Comparison of ENCODE assay signal across 17 mouse cellular contexts in the genomic region with DNA sequence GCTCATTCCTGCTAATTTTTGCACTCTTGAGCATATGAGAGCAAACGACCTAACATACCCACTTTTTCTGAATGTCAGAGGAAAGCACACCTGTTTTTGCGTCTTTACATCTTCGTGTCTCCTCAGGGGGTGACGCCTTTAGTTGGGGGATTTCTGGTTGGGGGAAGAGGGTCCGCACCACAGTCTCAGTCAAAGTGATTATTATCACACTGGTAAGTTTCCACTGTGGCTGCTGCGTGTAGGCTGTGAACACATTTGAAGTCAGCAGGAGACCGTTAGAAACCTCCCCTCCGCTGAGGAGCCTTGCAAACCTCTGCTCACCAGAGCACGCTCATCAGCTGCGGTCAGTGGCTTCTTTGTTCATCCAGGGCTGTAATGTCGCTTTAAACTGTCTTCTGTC. TPM values are rescaled to one million over a fixed set of nuclear protein-coding genes. Genes with fewer than 3 reads are reported as not detected.
DNase-seq lines count a peak whose midpoint lies in the region; ATAC-seq and TF ChIP-seq lines count a peak whose summit lies in the region.
"Had no signal": no experiment of that assay in that cellular context is flagged by ENCODE, and none has a peak within 500 bp of the region (broad histone marks: within the 10 kb centered on the region; RNA-seq: fewer than 3 reads in every experiment).

No protein-coding gene starts in this region.

- 31% methylated on average over 11 of the region's 11 CpGs for WGBS in forebrain, embryonic 10.5 days
- WGBS in forebrain, embryonic 15.5 days: 21% methylated on average over 11 of the region's 11 CpGs
- WGBS in midbrain, embryonic 12.5 days: 30% methylated on average over 11 of the region's 11 CpGs
- WGBS in midbrain, embryonic 14.5 days: 34% methylated on average over 11 of the region's 11 CpGs
- WGBS in midbrain, postnatal 0 days: 26% methylated on average over 11 of the region's 11 CpGs

- 0 out of 2 replicates have a peak overlapping the region, but pooled peaks have one; percentile 30 for H3K27ac ChIP-seq in forebrain, embryonic 10.5 days
- H3K27ac ChIP-seq in forebrain, embryonic 15.5 days (replicated peaks): no peak overlapping the region
- H3K27ac ChIP-seq in midbrain, embryonic 12.5 days (replicated peaks): no peak overlapping the region
- no peak overlapping the region for H3K27ac ChIP-seq in midbrain, embryonic 14.5 days (replicated peaks; ENCODE audit: low read depth, low read length)
- no peak overlapping the region for H3K27ac ChIP-seq in midbrain, postnatal 0 days (ENCODE audit: low read depth, low read length)
- H3K27ac ChIP-seq: intestine, embryonic 15.5 days had no signal

- H3K9me3 ChIP-seq in forebrain, embryonic 10.5 days: no peaks in the 10 kb centered on the region
- no peaks in the 10 kb centered on the region for H3K9me3 ChIP-seq in forebrain, embryonic 15.5 days
- H3K9me3 ChIP-seq in midbrain, embryonic 12.5 days: no peaks in the 10 kb centered on the region
- no peaks in the 10 kb centered on the region for H3K9me3 ChIP-seq in midbrain, embryonic 14.5 days (ENCODE audit: control insufficient read depth, low read length)
- H3K9me3 ChIP-seq in midbrain, postnatal 0 days (ENCODE audit: low read length): no peaks in the 10 kb centered on the region
- H3K9me3 ChIP-seq: heart, embryonic 12.5 days; intestine, embryonic 15.5 days had no signal

- no peak overlapping the region for H3K4me3 ChIP-seq in forebrain, embryonic 10.5 days
- H3K4me3 ChIP-seq in forebrain, embryonic 15.5 days: no peak overlapping the region
- no peak overlapping the region for H3K4me3 ChIP-seq in midbrain, embryonic 12.5 days
- H3K4me3 ChIP-seq in midbrain, embryonic 14.5 days (replicated peaks; ENCODE audit: low read depth, low read length): no peak overlapping the region
- no peak overlapping the region for H3K4me3 ChIP-seq in midbrain, postnatal 0 days (ENCODE audit: low read depth, low read length)
- H3K4me3 ChIP-seq: heart, embryonic 12.5 days; intestine, embryonic 15.5 days had no signal

- TF ChIP-seq CTCF in midbrain, postnatal 0 days (IDR thresholded peaks at IDR 0.05): no peak

- H3K27me3 ChIP-seq in forebrain, embryonic 10.5 days (ENCODE audit: poor library complexity, severe bottlenecking): no peaks in the 10 kb centered on the region
- H3K27me3 ChIP-seq in forebrain, embryonic 15.5 days: no peaks in the 10 kb centered on the region
- H3K27me3 ChIP-seq in midbrain, embryonic 12.5 days: no peaks in the 10 kb centered on the region
- no peaks in the 10 kb centered on the region for H3K27me3 ChIP-seq in midbrain, embryonic 14.5 days (ENCODE audit: control insufficient read depth, insufficient read depth, low read length)
- H3K27me3 ChIP-seq in midbrain, postnatal 0 days (ENCODE audit: insufficient read depth, low read length): no peaks in the 10 kb centered on the region
- H3K27me3 ChIP-seq: heart, embryonic 12.5 days; intestine, embryonic 15.5 days had no signal

- no peak overlapping the region for H3K4me2 ChIP-seq in forebrain, embryonic 15.5 days (replicated peaks)
- H3K4me2 ChIP-seq in midbrain, embryonic 12.5 days (replicated peaks): no peak overlapping the region
- no peak overlapping the region for H3K4me2 ChIP-seq in midbrain, embryonic 14.5 days (ENCODE audit: low read length)
- H3K4me2 ChIP-seq in midbrain, postnatal 0 days (ENCODE audit: low read depth, low read length, poor library complexity, severe bottlenecking): 0 out of 2 replicates have a peak overlapping the region, but pooled peaks have one; percentile 4
- H3K4me2 ChIP-seq: heart, embryonic 12.5 days; intestine, embryonic 15.5 days had no signal

- ATAC-seq in forebrain, embryonic 15.5 days (replicated peaks): no peak
- 0 out of 2 replicates have a peak, but pooled peaks have one; percentile 38 for ATAC-seq in midbrain, embryonic 12.5 days (ENCODE audit: low FRiP score, low read depth)
- ATAC-seq in midbrain, embryonic 14.5 days (ENCODE audit: low FRiP score, low TSS enrichment): no peak
- no peak for ATAC-seq in midbrain, postnatal 0 days (ENCODE audit: low FRiP score)
- ATAC-seq: intestine, embryonic 15.5 days; Patski had no signal

- no peaks in the 10 kb centered on the region for H3K36me3 ChIP-seq in forebrain, embryonic 10.5 days (replicated peaks)
- no peaks in the 10 kb centered on the region for H3K36me3 ChIP-seq in forebrain, embryonic 15.5 days
- H3K36me3 ChIP-seq in midbrain, embryonic 12.5 days: no peaks in the 10 kb centered on the region
- no peaks in the 10 kb centered on the region for H3K36me3 ChIP-seq in midbrain, embryonic 14.5 days (ENCODE audit: control insufficient read depth, insufficient read depth, low read length)
- H3K36me3 ChIP-seq in midbrain, postnatal 0 days (ENCODE audit: insufficient read depth, low read length): no peaks in the 10 kb centered on the region
- H3K36me3 ChIP-seq: heart, embryonic 12.5 days; intestine, embryonic 15.5 days had no signal

- peaks cover 11% of the 10 kb centered on the region for H3K4me1 ChIP-seq in forebrain, embryonic 10.5 days
- no peaks in the 10 kb centered on the region for H3K4me1 ChIP-seq in forebrain, embryonic 15.5 days
- H3K4me1 ChIP-seq in midbrain, embryonic 12.5 days: 0 out of 2 replicates have a peak, but pooled peaks cover 5% of the 10 kb centered on the region
- H3K4me1 ChIP-seq in midbrain, embryonic 14.5 days (ENCODE audit: control insufficient read depth, insufficient read depth, low read length): no peaks in the 10 kb centered on the region
- no peaks in the 10 kb centered on the region for H3K4me1 ChIP-seq in midbrain, postnatal 0 days (ENCODE audit: insufficient read depth, low read length)
- H3K4me1 ChIP-seq: heart, embryonic 12.5 days; intestine, embryonic 15.5 days had no signal

- no peak overlapping the region for H3K9ac ChIP-seq in forebrain, embryonic 15.5 days (replicated peaks)
- no peak overlapping the region for H3K9ac ChIP-seq in midbrain, embryonic 12.5 days (replicated peaks)
- H3K9ac ChIP-seq in midbrain, embryonic 14.5 days (replicated peaks; ENCODE audit: low read length): no peak overlapping the region
- no peak overlapping the region for H3K9ac ChIP-seq in midbrain, postnatal 0 days (replicated peaks; ENCODE audit: low read length, poor library complexity, severe bottlenecking)
- H3K9ac ChIP-seq: heart, embryonic 12.5 days; intestine, embryonic 15.5 days had no signal

- DNase-seq in forebrain, embryonic 10.5 days (ENCODE audit: extremely low spot score, low spot score): peak; percentile 23
- no peak for DNase-seq in midbrain, embryonic 14.5 days
- DNase-seq in midbrain, postnatal 0 days (ENCODE audit: low spot score): peak; percentile 24
- DNase-seq in thymus, postnatal 4 days: peak; percentile 59
- DNase-seq in lung, postnatal 36 days: no peak
- DNase-seq in left cerebral cortex, adult 11 months (ENCODE audit: low spot score): no peak
- DNase-seq: B cell, adult 2 months; cerebellum, adult 8-10 months; kidney, postnatal 4 days; lung, adult 18-20 months had no signal

RNA-seq across cellular contexts. Expression of a gene that starts 58.1 kb away (rescaled TPM):
- polyA plus RNA-seq in forebrain, embryonic 10.5 days (2016; fragmentation: Nextera tagmentation; extraction: Ambion mirVana): 2.6 TPM in 2 replicates
- 1.2 and 1.6 TPM in 2 replicates for polyA plus RNA-seq in forebrain, embryonic 15.5 days (2015; fragmentation: Nextera tagmentation; extraction: Ambion mirVana)
- polyA plus RNA-seq in midbrain, embryonic 12.5 days (2016; fragmentation: Nextera tagmentation; extraction: Ambion mirVana): 1.7 and 2.0 TPM in 2 replicates
- polyA plus RNA-seq in midbrain, embryonic 14.5 days (2014; fragmentation: Nextera tagmentation; extraction: Ambion mirVana): 1.3 and 2.2 TPM in 2 replicates
- 1.5 and 4.0 TPM in 2 replicates for total RNA-seq in midbrain, postnatal 0 days (2014; rRNA removed)
- 2.2 and 3.2 TPM in 2 replicates for polyA plus RNA-seq in midbrain, postnatal 0 days (2015; fragmentation: Nextera tagmentation; extraction: Ambion mirVana)
- total RNA-seq: gastrocnemius, adult 18-20 months; monocyte, adult 5-6 weeks had no signal
- polyA plus RNA-seq: Patski had no signal

Comparison
In these comparisons a context has a peak if more than half of its experiments do, and no peak if none do; other contexts are left out.
1. DNase-seq: peak in forebrain, embryonic 10.5 days (single experiment), midbrain, postnatal 0 days (single experiment) and thymus, postnatal 4 days (single experiment); none in midbrain, embryonic 14.5 days (single experiment), lung, postnatal 36 days (single experiment) and left cerebral cortex, adult 11 months (single experiment).